Mouse (Mus musculus): ENCODE data around the gene Cacnb4.

- TF ChIP-seq CTCF (IDR thresholded peaks at IDR 0.05) (no peak), EP300 (IDR thresholded peaks at IDR 0.05; ENCODE audit: insufficient read depth, low read depth, low read length) (no peak), POLR2A (IDR thresholded peaks at IDR 0.05; ENCODE audit: insufficient read depth, low read depth, low read length) (no peak)
These were observed 215.2 kb downstream of the Cacnb4 start for GRCm38 (mm10) chr2:52461206-52461967.

Measured in heart, adult 2 months (tissue).